Mouse (Mus musculus) macrophage (primary cell): ENCODE results near the gene Gm35315. TPM values are rescaled to one million over a fixed set of nuclear protein-coding genes. Genes with fewer than 3 reads are reported as not detected.

Experiments
- H3K27ac ChIP-seq: fragments of 350-480 bp; formaldehyde crosslinking; 2 replicates; pipeline ENCODE4 v1.9.0; 2021
- H3K36me3 ChIP-seq: fragments of 350-480 bp; formaldehyde crosslinking; 2 replicates; pipeline ENCODE4 v1.9.0; 2021; ENCODE audit errors: inconsistent target
- H3K4me3 ChIP-seq: fragments of 350-480 bp; formaldehyde crosslinking; 2 replicates; pipeline ENCODE4 v1.9.0; 2021; ENCODE audit errors: inconsistent target
- H3K79me2 ChIP-seq: fragments of 350-480 bp; formaldehyde crosslinking; 2 replicates; pipeline ENCODE4 v1.9.0; 2021; ENCODE audit errors: inconsistent target
- WGBS: methylation state at CpG from one replicate; pipeline ENCODE4 v1.1.7; 2026; ENCODE audit warnings: inconsistent platforms; ENCODE audit not compliant: missing documents; 5-methylcytosine and 5-hydroxymethylcytosine counted together
- polyA plus RNA-seq: library from polyadenylated mRNA; stranded (reverse); fragments of 250-400 nt; gene quantifications from 3 replicates; pipeline ENCODE4 v1.2.4, GENCODE M21; 2018; ENCODE audit warnings: inconsistent platforms

Gm35315 gene
- polyA plus RNA-seq, 1 experiment from 2014 or later = 0.10 TPM

GRCm38 (mm10) chr5:110106140-110106871 is 12.1 kb upstream of the Gm35315 start:
- H3K79me2 ChIP-seq = peaks cover 33% of the 10 kb centered on the region
- H3K36me3 ChIP-seq = peaks cover 38% of the 10 kb centered on the region
- 94% methylated on average over 23 of the region's 26 CpGs for WGBS
- no peak overlapping the region for H3K27ac ChIP-seq
- H3K4me3 ChIP-seq = peak overlapping the region; percentile 66; the same call in 1 of the 2 replicates

GRCm38 (mm10) chr5:110104616-110105380 is 10.6 kb upstream of the Gm35315 start:
- no peak overlapping the region for H3K27ac ChIP-seq

GRCm38 (mm10) chr5:110103901-110104615 is 9.8 kb upstream of the Gm35315 start:
- Histone ChIP-seq H3K27ac (no peak overlapping the region), H3K36me3 (peaks cover 38% of the 10 kb centered on the region), H3K4me3 (no peak overlapping the region), H3K79me2 (peaks cover 33% of the 10 kb centered on the region)
- WGBS = 96% methylated on average over 27 of the region's 27 CpGs

More at GRCm38 (mm10) chr5:110104616-110105380, 10.6 kb upstream of the Gm35315 start:
- Histone ChIP-seq H3K4me3 (no peak overlapping the region), H3K79me2 (peaks cover 33% of the 10 kb centered on the region), H3K36me3 (peaks cover 38% of the 10 kb centered on the region)
- 98% methylated on average over 36 of the region's 36 CpGs for WGBS

GRCm38 (mm10) chr5:110102853-110103625 is 8.8 kb upstream of the Gm35315 start:
- 97% methylated on average over 17 of the region's 19 CpGs for WGBS
- no peak overlapping the region for H3K4me3 ChIP-seq
- H3K79me2 ChIP-seq = peaks cover 33% of the 10 kb centered on the region
- no peak overlapping the region for H3K27ac ChIP-seq
- H3K36me3 ChIP-seq = peaks cover 38% of the 10 kb centered on the region

- peaks cover 38% of the 10 kb centered on the region for H3K36me3 ChIP-seq
- H3K4me3 ChIP-seq = no peak overlapping the region
- no peak overlapping the region for H3K27ac ChIP-seq
- WGBS = 96% methylated on average over 9 of the region's 13 CpGs
- peaks cover 31% of the 10 kb centered on the region for H3K79me2 ChIP-seq
These were observed 8.2 kb upstream of the Gm35315 start for GRCm38 (mm10) chr5:110102429-110102828.

GRCm38 (mm10) chr5:110101716-110102347 is 7.6 kb upstream of the Gm35315 start:
- H3K79me2 ChIP-seq = peaks cover 25% of the 10 kb centered on the region
- peaks cover 38% of the 10 kb centered on the region for H3K36me3 ChIP-seq
- H3K27ac ChIP-seq = no peak overlapping the region
- H3K4me3 ChIP-seq = no peak overlapping the region
- WGBS = 24% methylated on average over 34 of the region's 34 CpGs

GRCm38 (mm10) chr5:110100921-110101631 is 6.9 kb upstream of the Gm35315 start:
- peaks cover 33% of the 10 kb centered on the region for H3K36me3 ChIP-seq
- H3K27ac ChIP-seq = no peak overlapping the region
- 5% methylated on average over 33 of the region's 37 CpGs for WGBS
- H3K79me2 ChIP-seq = peaks cover 18% of the 10 kb centered on the region
- H3K4me3 ChIP-seq = no peak overlapping the region

GRCm38 (mm10) chr5:110099656-110100580 is 5.7 kb upstream of the Gm35315 start, which contains the start of gene Plcxd1:
Gene Plcxd1, plus strand, starts transcription at chr5:110099969.
- H3K4me3 ChIP-seq = no peak within 1 kb of the TSS
- WGBS = 49% methylated on average over 25 of the region's 25 CpGs
- H3K36me3 ChIP-seq = peaks cover 21% of the 10 kb centered on the region
- H3K27ac ChIP-seq = no peak within 1 kb of the TSS
- peaks cover 6% of the 10 kb centered on the region; the same call in 1 of the 2 replicates for H3K79me2 ChIP-seq

- Histone ChIP-seq H3K27ac (no peak overlapping the region), H3K79me2 (no peaks in the 10 kb centered on the region), H3K4me3 (no peak overlapping the region), H3K36me3 (peaks cover 12% of the 10 kb centered on the region)
- no CpG with 5 or more reads among the region's 1 CpGs for WGBS
These were observed 4.8 kb upstream of the Gm35315 start for GRCm38 (mm10) chr5:110098991-110099477.

- H3K36me3 ChIP-seq = no peaks in the 10 kb centered on the region
- 9% methylated on average over 4 of the region's 4 CpGs for WGBS
- H3K27ac ChIP-seq = peak overlapping the region; percentile 63
- H3K79me2 ChIP-seq = no peaks in the 10 kb centered on the region
- H3K4me3 ChIP-seq = peak overlapping the region; percentile 56
These were observed 610 bp upstream of the Gm35315 start for GRCm38 (mm10) chr5:110094847-110095213.

GRCm38 (mm10) chr5:110091546-110091945 is 2.7 kb downstream of the Gm35315 start:
- WGBS = 27% methylated on average over 2 of the region's 2 CpGs

GRCm38 (mm10) chr5:110086161-110086866 is 7.9 kb downstream of the Gm35315 start:
- Histone ChIP-seq H3K36me3 (no peaks in the 10 kb centered on the region), H3K79me2 (no peaks in the 10 kb centered on the region), H3K27ac (no peak overlapping the region), H3K4me3 (no peak overlapping the region)
- WGBS = 90% methylated on average over 14 of the region's 14 CpGs

More at GRCm38 (mm10) chr5:110091546-110091945, 2.7 kb downstream of the Gm35315 start:
- Histone ChIP-seq H3K36me3 (no peaks in the 10 kb centered on the region), H3K79me2 (no peaks in the 10 kb centered on the region), H3K4me3 (no peak overlapping the region), H3K27ac (no peak overlapping the region)
